Mouse (Mus musculus): ENCODE measurements around the gene Ppp6c.
A peak's percentile ranks its signal among the peaks of the same experiment; 100 is the strongest.
"Not testable (repeated sequence)": the region's sequence is repeated elsewhere in the genome, so short reads cannot be mapped to it uniquely, and the experiment has no call there.

The Ppp6c gene

GRCm38 (mm10) chr2:39226019-39226640 lies at the start of gene Ppp6c:
Ppp6c (minus strand) TSS chr2:39226451.
- DNase-seq (ENCODE audit: low read depth, low spot score), result peak; percentile 89

- no peak for DNase-seq (ENCODE audit: low read depth, low spot score)
Measured at GRCm38 (mm10) chr2:39268357-39268756, 42.1 kb upstream of the Ppp6c start.

GRCm38 (mm10) chr2:39252275-39252674 lies 26.0 kb upstream of the Ppp6c start:
- not testable (repeated sequence) for DNase-seq (ENCODE audit: low read depth, low spot score)

- not testable (repeated sequence) for DNase-seq (ENCODE audit: low read depth, low spot score)
Measured at GRCm38 (mm10) chr2:39246862-39247261, 20.6 kb upstream of the Ppp6c start.

- no peak for DNase-seq (ENCODE audit: low read depth, low spot score)
Measured at GRCm38 (mm10) chr2:39226731-39227130, 480 bp upstream of the Ppp6c start.

- DNase-seq (ENCODE audit: low read depth, low spot score), result not testable (repeated sequence)
Measured at GRCm38 (mm10) chr2:39225331-39226018, 776 bp downstream of the Ppp6c start.

GRCm38 (mm10) chr2:39224621-39225020 lies 1.6 kb downstream of the Ppp6c start:
- no peak for DNase-seq (ENCODE audit: low read depth, low spot score)

- no peak for DNase-seq (ENCODE audit: low read depth, low spot score)
Measured at GRCm38 (mm10) chr2:39220010-39220409, 6.2 kb downstream of the Ppp6c start.

GRCm38 (mm10) chr2:39219034-39219433 lies 7.2 kb downstream of the Ppp6c start:
- no peak for DNase-seq (ENCODE audit: low read depth, low spot score)

GRCm38 (mm10) chr2:39217150-39217549 lies 9.1 kb downstream of the Ppp6c start:
- DNase-seq (ENCODE audit: low read depth, low spot score), result no peak

- no peak for DNase-seq (ENCODE audit: low read depth, low spot score)
Measured at GRCm38 (mm10) chr2:39210738-39211137, 15.5 kb downstream of the Ppp6c start.

GRCm38 (mm10) chr2:39203359-39203758 lies 22.9 kb downstream of the Ppp6c start:
- DNase-seq (ENCODE audit: low read depth, low spot score), result no peak

- DNase-seq (ENCODE audit: low read depth, low spot score), result no peak
Measured at GRCm38 (mm10) chr2:39194809-39195208, 31.4 kb downstream of the Ppp6c start.

GRCm38 (mm10) chr2:39190561-39191056 lies 35.6 kb downstream of the Ppp6c start, which contains the start of gene Scai:
Scai (minus strand) TSS chr2:39190734.
- peak; percentile 97 for DNase-seq (ENCODE audit: low read depth, low spot score)

GRCm38 (mm10) chr2:39189961-39190560 lies 36.2 kb downstream of the Ppp6c start:
- peak; percentile 28 for DNase-seq (ENCODE audit: low read depth, low spot score)

GRCm38 (mm10) chr2:39185942-39186341 lies 40.3 kb downstream of the Ppp6c start:
- no peak for DNase-seq (ENCODE audit: low read depth, low spot score)

GRCm38 (mm10) chr2:39183587-39183986 lies 42.7 kb downstream of the Ppp6c start:
- no peak for DNase-seq (ENCODE audit: low read depth, low spot score)

- no peak for DNase-seq (ENCODE audit: low read depth, low spot score)
Measured at GRCm38 (mm10) chr2:39160996-39161395, 65.3 kb downstream of the Ppp6c start.

- DNase-seq (ENCODE audit: low read depth, low spot score), result no peak
Measured at GRCm38 (mm10) chr2:39157916-39158315, 68.3 kb downstream of the Ppp6c start.

GRCm38 (mm10) chr2:39156821-39157220 lies 69.4 kb downstream of the Ppp6c start:
- no peak for DNase-seq (ENCODE audit: low read depth, low spot score)

GRCm38 (mm10) chr2:39150943-39151342 lies 75.3 kb downstream of the Ppp6c start:
- no peak for DNase-seq (ENCODE audit: low read depth, low spot score)

GRCm38 (mm10) chr2:39148075-39148474 lies 78.2 kb downstream of the Ppp6c start:
- no peak for DNase-seq (ENCODE audit: low read depth, low spot score)

- no peak for DNase-seq (ENCODE audit: low read depth, low spot score)
Measured at GRCm38 (mm10) chr2:39146469-39146868, 79.8 kb downstream of the Ppp6c start.
